Mouse (Mus musculus): ENCODE results near the gene Cntf. TPM values are rescaled to one million over a fixed set of nuclear protein-coding genes. Genes with fewer than 3 reads are reported as not detected.
"Not testable (repeated sequence)": the region's sequence is repeated elsewhere in the genome, so short reads cannot be mapped to it uniquely, and the experiment has no call there.

The Cntf gene
- polyA plus RNA-seq, 1 experiment from 2014 or later = 0.37 TPM

GRCm38 (mm10) chr19:12731036-12731435, 34.4 kb downstream of the Cntf start:
- no peak overlapping the region for H3K9ac ChIP-seq (ENCODE audit: low read depth, low read length)
- WGBS = 56% methylated on average over 1 of the region's 1 CpGs
- no peak overlapping the region for H3K27ac ChIP-seq (ENCODE audit: low read depth, low read length)
- no peak for ATAC-seq (ENCODE audit: low FRiP score, low TSS enrichment)
- H3K4me3 ChIP-seq (ENCODE audit: low read length) = no peak overlapping the region
- no peaks in the 10 kb centered on the region for H3K36me3 ChIP-seq (ENCODE audit: control insufficient read depth, insufficient read depth, low read length)
- H3K9me3 ChIP-seq (ENCODE audit: control insufficient read depth, low read length) = no peaks in the 10 kb centered on the region
- no peak overlapping the region for H3K4me2 ChIP-seq (replicated peaks; ENCODE audit: low read depth, low read length)
- H3K27me3 ChIP-seq (ENCODE audit: control insufficient read depth, insufficient read depth, low read length) = no peaks in the 10 kb centered on the region
- H3K4me1 ChIP-seq (ENCODE audit: control insufficient read depth, insufficient read depth, low read length) = no peaks in the 10 kb centered on the region

GRCm38 (mm10) chr19:12725851-12726250, 39.6 kb downstream of the Cntf start:
- Histone ChIP-seq H3K4me3 (ENCODE audit: low read length) (no peak overlapping the region), H3K27me3 (ENCODE audit: control insufficient read depth, insufficient read depth, low read length) (no peaks in the 10 kb centered on the region), H3K9me3 (ENCODE audit: control insufficient read depth, low read length) (no peaks in the 10 kb centered on the region), H3K4me2 (replicated peaks; ENCODE audit: low read depth, low read length) (no peak overlapping the region), H3K9ac (ENCODE audit: low read depth, low read length) (no peak overlapping the region), H3K27ac (ENCODE audit: low read depth, low read length) (no peak overlapping the region), H3K36me3 (ENCODE audit: control insufficient read depth, insufficient read depth, low read length) (no peaks in the 10 kb centered on the region), H3K4me1 (ENCODE audit: control insufficient read depth, insufficient read depth, low read length) (no peaks in the 10 kb centered on the region)
- no peak for ATAC-seq (ENCODE audit: low FRiP score, low TSS enrichment)
- 71% methylated on average over 1 of the region's 1 CpGs for WGBS

- Histone ChIP-seq H3K9me3 (ENCODE audit: control insufficient read depth, low read length) (no peaks in the 10 kb centered on the region), H3K4me1 (ENCODE audit: control insufficient read depth, insufficient read depth, low read length) (no peaks in the 10 kb centered on the region), H3K36me3 (ENCODE audit: control insufficient read depth, insufficient read depth, low read length) (no peaks in the 10 kb centered on the region), H3K4me2 (replicated peaks; ENCODE audit: low read depth, low read length) (no peak overlapping the region), H3K27me3 (ENCODE audit: control insufficient read depth, insufficient read depth, low read length) (no peaks in the 10 kb centered on the region), H3K9ac (ENCODE audit: low read depth, low read length) (no peak overlapping the region), H3K4me3 (ENCODE audit: low read length) (no peak overlapping the region), H3K27ac (ENCODE audit: low read depth, low read length) (no peak overlapping the region)
- 75% methylated on average over 2 of the region's 3 CpGs for WGBS
- ATAC-seq (ENCODE audit: low FRiP score, low TSS enrichment) = no peak
These were observed 43.1 kb downstream of the Cntf start for GRCm38 (mm10) chr19:12722308-12722707.

GRCm38 (mm10) chr19:12721596-12721995, 43.8 kb downstream of the Cntf start:
- not testable (repeated sequence) for H3K36me3 ChIP-seq (ENCODE audit: control insufficient read depth, insufficient read depth, low read length); H3K9me3 ChIP-seq (ENCODE audit: control insufficient read depth, low read length); H3K27me3 ChIP-seq (ENCODE audit: control insufficient read depth, insufficient read depth, low read length); H3K9ac ChIP-seq (ENCODE audit: low read depth, low read length); ATAC-seq (ENCODE audit: low FRiP score, low TSS enrichment); H3K4me2 ChIP-seq (replicated peaks; ENCODE audit: low read depth, low read length); H3K4me1 ChIP-seq (ENCODE audit: control insufficient read depth, insufficient read depth, low read length); H3K4me3 ChIP-seq (ENCODE audit: low read length); H3K27ac ChIP-seq (ENCODE audit: low read depth, low read length)
- 87% methylated on average over 7 of the region's 7 CpGs for WGBS

DNA sequence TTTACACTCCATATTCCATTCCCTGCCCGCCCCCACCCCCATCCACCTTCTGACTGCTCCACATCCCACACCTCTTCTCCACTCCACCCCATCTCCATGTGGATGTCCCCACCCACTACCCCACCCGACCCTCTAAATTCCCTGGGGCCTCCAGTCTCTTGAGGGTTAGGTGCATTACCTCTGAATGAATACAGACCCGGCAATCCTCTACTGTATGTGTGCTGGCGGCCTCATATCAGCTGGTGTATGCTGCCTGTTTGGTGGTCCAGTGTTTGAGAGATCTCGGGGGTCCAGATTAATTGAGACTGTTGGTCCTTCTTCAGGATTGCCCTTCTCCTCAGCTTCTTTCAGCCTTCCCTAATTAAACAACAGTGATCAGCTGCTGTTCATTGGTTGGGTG, 44.5 kb downstream of the Cntf start:
- not testable (repeated sequence) for H3K4me3 ChIP-seq (ENCODE audit: low read length); H3K9ac ChIP-seq (ENCODE audit: low read depth, low read length); H3K9me3 ChIP-seq (ENCODE audit: control insufficient read depth, low read length); ATAC-seq (ENCODE audit: low FRiP score, low TSS enrichment); H3K36me3 ChIP-seq (ENCODE audit: control insufficient read depth, insufficient read depth, low read length); H3K27me3 ChIP-seq (ENCODE audit: control insufficient read depth, insufficient read depth, low read length); H3K4me2 ChIP-seq (replicated peaks; ENCODE audit: low read depth, low read length); H3K27ac ChIP-seq (ENCODE audit: low read depth, low read length); H3K4me1 ChIP-seq (ENCODE audit: control insufficient read depth, insufficient read depth, low read length)
- 87% methylated on average over 5 of the region's 5 CpGs for WGBS

- Histone ChIP-seq H3K4me3 (ENCODE audit: low read length) (no peak overlapping the region), H3K9me3 (ENCODE audit: control insufficient read depth, low read length) (no peaks in the 10 kb centered on the region), H3K27me3 (ENCODE audit: control insufficient read depth, insufficient read depth, low read length) (no peaks in the 10 kb centered on the region), H3K27ac (ENCODE audit: low read depth, low read length) (no peak overlapping the region), H3K4me2 (replicated peaks; ENCODE audit: low read depth, low read length) (no peak overlapping the region), H3K36me3 (ENCODE audit: control insufficient read depth, insufficient read depth, low read length) (no peaks in the 10 kb centered on the region), H3K9ac (ENCODE audit: low read depth, low read length) (no peak overlapping the region), H3K4me1 (ENCODE audit: control insufficient read depth, insufficient read depth, low read length) (no peaks in the 10 kb centered on the region)
- 69% methylated on average over 2 of the region's 2 CpGs for WGBS
- ATAC-seq (ENCODE audit: low FRiP score, low TSS enrichment) = no peak
These were observed 45.0 kb downstream of the Cntf start for GRCm38 (mm10) chr19:12720463-12720862.

DNA sequence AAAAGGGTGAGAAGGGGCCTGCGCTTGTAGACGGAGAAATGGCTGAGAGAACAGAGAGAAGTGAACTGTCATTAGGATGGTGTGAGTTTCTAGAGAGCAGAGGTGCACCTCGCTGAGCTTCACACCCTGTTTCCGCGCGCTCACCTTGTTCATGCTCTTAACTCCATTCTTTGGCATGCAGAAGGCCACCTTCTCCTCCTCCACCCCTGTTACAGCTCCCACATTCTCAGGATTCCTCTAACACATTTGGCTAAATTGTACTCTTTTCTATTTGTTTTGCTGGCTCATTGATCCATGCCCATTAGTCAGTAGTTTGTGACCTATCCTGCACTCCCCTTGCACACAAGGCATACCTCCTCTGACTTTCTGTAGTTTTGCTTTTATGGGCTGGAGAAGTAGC, 46.2 kb downstream of the Cntf start:
- Histone ChIP-seq H3K36me3 (ENCODE audit: control insufficient read depth, insufficient read depth, low read length) (no peaks in the 10 kb centered on the region), H3K27ac (ENCODE audit: low read depth, low read length) (no peak overlapping the region), H3K4me3 (ENCODE audit: low read length) (no peak overlapping the region), H3K4me1 (ENCODE audit: control insufficient read depth, insufficient read depth, low read length) (no peaks in the 10 kb centered on the region), H3K4me2 (replicated peaks; ENCODE audit: low read depth, low read length) (no peak overlapping the region), H3K9me3 (ENCODE audit: control insufficient read depth, low read length) (no peaks in the 10 kb centered on the region), H3K9ac (ENCODE audit: low read depth, low read length) (no peak overlapping the region), H3K27me3 (ENCODE audit: control insufficient read depth, insufficient read depth, low read length) (no peaks in the 10 kb centered on the region)
- no peak for ATAC-seq (ENCODE audit: low FRiP score, low TSS enrichment)
- 59% methylated on average over 6 of the region's 6 CpGs for WGBS

Other genes with a start within 250 kb of the Cntf start
- 28.8 and 29.3 TPM in 2 replicates for gene Fam111a, start 219.9 kb downstream of the Cntf start, polyA plus RNA-seq (2014; fragmentation: Nextera tagmentation; extraction: Ambion mirVana)
- gene Gm4952, start 165.7 kb downstream of the Cntf start, polyA plus RNA-seq (2014; fragmentation: Nextera tagmentation; extraction: Ambion mirVana) = 0.09 TPM in 2 replicates
- 4.3 and 4.4 TPM in 2 replicates for gene Glyat, start 132.3 kb downstream of the Cntf start, polyA plus RNA-seq (2014; fragmentation: Nextera tagmentation; extraction: Ambion mirVana)
- gene Olfr1442, start 95.2 kb downstream of the Cntf start, polyA plus RNA-seq (2014; fragmentation: Nextera tagmentation; extraction: Ambion mirVana) = not detected in 2 replicates
- not detected in 2 replicates for gene Olfr1443, start 87.5 kb downstream of the Cntf start, polyA plus RNA-seq (2014; fragmentation: Nextera tagmentation; extraction: Ambion mirVana)
- gene Keg1, start 69.8 kb downstream of the Cntf start, polyA plus RNA-seq (2014; fragmentation: Nextera tagmentation; extraction: Ambion mirVana) = 19.3 and 29.0 TPM in 2 replicates
- 14.6 and 18.1 TPM in 2 replicates for gene Zfp91, start 30.5 kb upstream of the Cntf start, polyA plus RNA-seq (2014; fragmentation: Nextera tagmentation; extraction: Ambion mirVana)
- gene Lpxn, start 30.6 kb upstream of the Cntf start, polyA plus RNA-seq (2014; fragmentation: Nextera tagmentation; extraction: Ambion mirVana) = 0.97 and 1.6 TPM in 2 replicates
- not detected in 2 replicates for gene Gm5244, start 81.0 kb upstream of the Cntf start, polyA plus RNA-seq (2014; fragmentation: Nextera tagmentation; extraction: Ambion mirVana)
- not detected in 2 replicates for gene Olfr1444, start 91.7 kb upstream of the Cntf start, polyA plus RNA-seq (2014; fragmentation: Nextera tagmentation; extraction: Ambion mirVana)
- gene Olfr1445, start 118.2 kb upstream of the Cntf start, polyA plus RNA-seq (2014; fragmentation: Nextera tagmentation; extraction: Ambion mirVana) = not detected in 2 replicates
- not detected in 2 replicates for gene Olfr1446, start 127.9 kb upstream of the Cntf start, polyA plus RNA-seq (2014; fragmentation: Nextera tagmentation; extraction: Ambion mirVana)
- not detected in 2 replicates for gene Olfr1447, start 138.1 kb upstream of the Cntf start, polyA plus RNA-seq (2014; fragmentation: Nextera tagmentation; extraction: Ambion mirVana)
- not detected in 2 replicates for gene Olfr1448, start 158.8 kb upstream of the Cntf start, polyA plus RNA-seq (2014; fragmentation: Nextera tagmentation; extraction: Ambion mirVana)
- not detected in 2 replicates for gene Olfr1449, start 165.2 kb upstream of the Cntf start, polyA plus RNA-seq (2014; fragmentation: Nextera tagmentation; extraction: Ambion mirVana)
- not detected in 2 replicates for gene Olfr1450, start 184.6 kb upstream of the Cntf start, polyA plus RNA-seq (2014; fragmentation: Nextera tagmentation; extraction: Ambion mirVana)
- not detected in 2 replicates for gene Olfr1451, start 229.4 kb upstream of the Cntf start, polyA plus RNA-seq (2014; fragmentation: Nextera tagmentation; extraction: Ambion mirVana)